Mouse (Mus musculus): Measurements from ENCODE around the gene S100a13. TPM values are rescaled to one million over a fixed set of nuclear protein-coding genes. Genes with fewer than 3 reads are reported as not detected.
A peak's percentile ranks its signal among the peaks of the same experiment; 100 is the strongest.

S100a13 gene
- total RNA-seq, 2 experiments from 2014 or later, result 29.1 to 29.8 TPM

DNA sequence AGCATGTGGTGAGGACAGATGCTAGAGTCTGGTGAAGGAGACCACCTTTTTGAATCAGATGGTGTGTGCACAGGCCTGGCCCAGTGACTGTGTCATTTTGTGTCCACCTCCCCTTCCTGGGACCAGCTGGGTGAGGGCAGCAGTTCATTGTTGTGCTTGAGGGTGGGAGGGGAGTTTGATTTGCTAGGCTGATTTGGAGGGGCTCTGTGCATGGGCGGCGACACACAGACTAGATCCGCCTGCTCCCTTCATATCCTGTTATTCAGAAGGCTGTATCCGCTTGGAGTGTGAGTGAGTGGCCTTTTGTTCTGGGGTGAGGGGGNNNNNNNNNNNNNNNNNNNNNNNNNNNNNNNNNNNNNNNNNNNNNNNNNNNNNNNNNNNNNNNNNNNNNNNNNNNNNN lies 26.7 kb downstream of the S100a13 start:
- intact Hi-C loops (cut with DNase I), result loop anchor here (5.0 kb wide), 1 partner anchor 41 kb away; no protein-coding TSS in a partner anchor
- peak; percentile 50 to 56 for DNase-seq

DNA sequence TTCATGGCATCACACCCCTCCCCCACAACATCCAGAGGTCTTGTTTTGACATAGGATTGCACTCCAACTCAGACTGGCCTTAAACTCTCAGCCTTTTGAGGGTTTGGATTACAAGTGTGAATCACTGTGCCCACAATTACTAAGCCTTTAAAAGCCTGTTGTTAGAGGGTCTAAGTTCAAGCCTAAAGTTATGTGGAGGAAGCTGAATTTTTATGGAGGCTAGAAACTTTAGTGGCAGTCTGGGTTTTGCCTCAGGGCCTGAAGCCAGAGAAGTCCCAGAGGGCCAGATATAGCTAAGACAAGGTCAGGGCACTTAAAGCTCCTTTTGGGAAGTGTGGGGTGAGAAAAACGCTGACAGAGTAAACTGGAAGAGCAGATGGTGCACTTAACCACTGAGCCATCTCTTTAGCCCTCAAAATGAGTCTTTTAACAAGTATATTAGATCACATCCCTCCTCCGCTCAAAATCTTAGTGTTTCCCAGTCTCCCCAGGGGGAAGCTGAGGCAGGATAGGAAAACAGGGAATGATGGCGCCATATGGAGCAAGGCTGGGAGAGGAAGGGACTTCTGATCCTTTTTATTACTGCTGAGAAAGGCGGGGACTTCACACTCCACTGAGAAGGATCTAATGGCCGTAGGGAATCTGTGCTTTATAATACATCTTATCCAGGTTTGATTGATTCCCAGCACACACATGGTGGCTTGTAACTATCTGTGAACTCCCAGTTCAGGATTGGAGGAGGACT lies 35.6 kb downstream of the S100a13 start:
- intact Hi-C loops (cut with DNase I), result no loop called here
- peak in 1 of 2 experiments; percentile 45 for DNase-seq

DNA sequence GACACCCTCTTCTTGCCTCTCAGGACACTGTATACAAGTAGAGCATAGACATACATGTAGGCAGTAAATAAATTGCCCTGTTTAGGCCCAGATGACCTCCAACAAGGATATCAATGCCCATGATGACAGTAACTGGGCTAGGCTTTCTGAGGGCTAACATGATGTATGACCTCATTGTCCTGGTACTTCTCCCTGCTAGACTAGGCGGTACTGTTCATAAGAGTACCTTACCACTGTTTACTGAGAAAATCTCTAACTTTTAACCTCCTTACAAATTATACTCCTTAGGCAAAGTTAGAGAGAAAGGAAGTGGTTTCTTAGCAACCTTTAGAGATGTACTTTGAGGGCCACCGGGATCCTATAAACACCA lies 36.2 kb downstream of the S100a13 start:
- intact Hi-C loops (cut with DNase I), result no loop called here
- no peak for DNase-seq

DNA sequence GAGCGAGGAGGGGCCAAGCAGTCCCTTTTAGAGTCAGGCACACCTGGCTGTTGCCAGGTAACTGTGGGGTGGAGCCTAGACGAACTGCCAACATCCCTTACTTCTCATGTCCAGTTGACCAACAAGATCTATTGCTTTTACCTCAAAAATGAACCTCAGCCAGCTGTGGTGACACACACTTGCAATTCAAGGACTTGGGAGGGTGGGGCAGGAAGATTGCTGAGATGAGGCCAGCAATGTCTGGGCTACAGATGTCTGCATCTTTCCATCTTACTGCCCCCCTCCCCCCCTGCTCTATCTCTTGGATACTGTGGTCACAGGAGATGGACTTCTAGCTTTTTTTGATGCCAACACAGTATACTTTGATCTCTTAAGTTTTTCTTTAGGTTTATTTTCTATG lies 38.0 kb downstream of the S100a13 start:
- intact Hi-C loops (cut with DNase I), result no loop called here
- no peak for DNase-seq

DNA sequence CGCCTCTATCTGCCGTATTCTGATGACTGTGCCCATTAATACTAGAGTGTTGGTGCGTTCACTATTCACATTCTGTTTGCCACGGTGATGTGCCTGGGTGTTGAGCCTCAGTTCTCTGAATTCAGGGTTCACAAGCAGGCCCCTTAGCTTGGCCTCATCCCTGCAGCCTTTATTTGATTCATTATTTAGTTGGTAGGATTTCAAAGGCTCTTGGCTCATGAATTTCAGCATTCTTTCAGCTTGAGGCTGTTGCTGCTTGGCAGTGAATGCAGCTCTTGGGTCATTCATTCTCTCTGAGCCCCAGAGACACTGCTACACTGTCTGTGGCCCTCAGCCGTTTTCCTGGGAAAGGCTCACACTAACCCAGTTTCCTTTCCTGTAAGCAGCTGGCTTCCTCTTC lies 41.7 kb downstream of the S100a13 start:
- peak in 1 of 2 experiments; percentile 44 for DNase-seq
- intact Hi-C loops (cut with DNase I), result no loop called here

DNA sequence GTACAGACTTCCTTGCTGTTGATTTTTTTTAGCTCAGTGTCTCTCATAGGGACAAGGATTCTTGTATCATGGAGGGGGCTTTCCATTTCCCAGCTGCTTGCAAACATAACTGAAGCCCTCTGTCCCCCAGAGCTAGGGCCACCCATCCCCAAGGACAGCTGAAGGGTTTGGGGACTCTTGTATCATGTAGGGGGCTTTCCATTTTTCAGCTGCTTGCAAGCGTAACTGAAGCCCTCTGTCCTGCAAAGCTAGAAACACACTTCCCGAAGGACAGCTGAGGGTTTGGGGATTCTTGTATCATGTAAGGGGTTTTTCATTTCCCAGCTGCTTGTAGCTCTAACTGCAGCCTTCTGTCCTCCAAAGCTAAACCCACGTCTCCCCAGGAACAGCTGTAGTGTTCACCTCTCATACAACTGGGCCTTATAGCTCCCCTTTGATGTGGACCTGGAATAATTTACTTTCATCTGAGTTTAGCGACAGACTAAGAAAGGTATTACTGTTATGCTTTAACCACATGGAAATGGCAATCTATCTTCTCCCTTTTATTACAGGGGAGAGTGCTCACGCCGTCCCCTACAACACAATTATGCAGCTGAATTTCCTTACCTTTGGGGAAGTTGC lies 45.9 kb downstream of the S100a13 start, which contains the start of gene S100a3:
S100a3 (plus strand) TSS at position 571 of the 621 bp plus-strand sequence.
- intact Hi-C loops (cut with DNase I), result no loop called here
- DNase-seq, result no peak

Other genes with a start within 250 kb of the S100a13 start
- gene Dennd4b, start 249.2 kb upstream of the S100a13 start, total RNA-seq (2021), result 10 to 100 TPM; 21.1 to 23.6 TPM
- 10 to 100 TPM; 47.2 to 52.9 TPM for gene Gatad2b, start 221.3 kb upstream of the S100a13 start, total RNA-seq (2021)
- 1 to 10 TPM; 1.9 to 2.6 TPM for gene Slc27a3, start 124.5 kb upstream of the S100a13 start, total RNA-seq (2021)
- 10 to 100 TPM; 26.4 to 27.2 TPM for gene Ints3, start 80.8 kb upstream of the S100a13 start, total RNA-seq (2021)
- gene Npr1, start 48.6 kb upstream of the S100a13 start, total RNA-seq (2021), result 10 to 100 TPM; 25.8 to 33.1 TPM
- gene Ilf2, start 38.3 kb upstream of the S100a13 start, total RNA-seq (2021), result 10 to 100 TPM; 35.3 to 39.2 TPM
- gene Snapin, start 23.4 kb upstream of the S100a13 start, total RNA-seq (2021), result 10 to 100 TPM; 51.3 to 52.6 TPM
- gene Chtop, start 4.9 kb upstream of the S100a13 start, total RNA-seq (2021), result 100 to 1,000 TPM; 101 to 123 TPM
- 100 to 1,000 TPM; 516 to 570 TPM for gene S100a1, start within 50 bp of the S100a13 start, total RNA-seq (2021)
- gene S100a14, start 12.4 kb downstream of the S100a13 start, total RNA-seq (2021), result 1 to 10 TPM in 1 of 2 experiments, under 1 TPM in 1; 0.74 to 1.7 TPM
- gene S100a16, start 22.8 kb downstream of the S100a13 start, total RNA-seq (2021), result 10 to 100 TPM; 77.3 to 86.0 TPM
- not detected for gene S100a3, start 46.1 kb downstream of the S100a13 start, total RNA-seq (2021)
- not detected for gene S100a2, start 75.8 kb downstream of the S100a13 start, total RNA-seq (2021)
- not detected for gene Gm42674, start 87.5 kb downstream of the S100a13 start, total RNA-seq (2021)
- gene S100a4, start 89.3 kb downstream of the S100a13 start, total RNA-seq (2021), result 10 to 100 TPM; 12.2 to 14.3 TPM
- gene S100a5, start 94.1 kb downstream of the S100a13 start, total RNA-seq (2021), result not detected
- gene S100a6, start 98.4 kb downstream of the S100a13 start, total RNA-seq (2021), result 10 to 100 TPM; 62.2 to 71.0 TPM
- under 1 TPM in 1 of 2 experiments, not detected in 1; 0.17 TPM for gene S100a7a, start 139.6 kb downstream of the S100a13 start, total RNA-seq (2021)
- gene S100a8, start 154.5 kb downstream of the S100a13 start, total RNA-seq (2021), result 1 to 10 TPM; 2.6 to 2.8 TPM
- 1 to 10 TPM; 3.7 to 5.4 TPM for gene S100a9, start 181.3 kb downstream of the S100a13 start, total RNA-seq (2021)
- not detected for gene Pglyrp4, start 212.5 kb downstream of the S100a13 start, total RNA-seq (2021)